Mouse (Mus musculus): ENCODE data around the gene Adamts8. TPM values are rescaled to one million over a fixed set of nuclear protein-coding genes. Genes with fewer than 3 reads are reported as not detected.

The Adamts8 gene
- total and polyA plus RNA-seq, 3 experiments = not detected

GRCm38 (mm10) chr9:30980467-30980866 is 38.1 kb downstream of the Adamts8 start:
- no peaks in the 10 kb centered on the region for H3K27me3 ChIP-seq (replicated peaks)
- H3K4me2 ChIP-seq (ENCODE audit: insufficient read depth, low read depth, poor library complexity, severe bottlenecking) = no peak overlapping the region
- dilution Hi-C loops (cut with MboI; ENCODE audit: extremely low pct_ligation_motif_present, extremely low pct_unique_long_range_greater_than_20kb, low sequenced_read_pairs) = no loop called here
- H3K4me3 ChIP-seq (replicated peaks in 1 of 3; ENCODE audit: low read depth in 2 of 3, low read length in 2 of 3, poor library complexity in 1 of 3) = no peak overlapping the region
- no peak overlapping the region for H3K27ac ChIP-seq (ENCODE audit: insufficient read depth, low read depth)
- no peaks in the 10 kb centered on the region for H3K79me2 ChIP-seq (replicated peaks; ENCODE audit: control insufficient read depth, extremely low read depth, insufficient read depth, poor library complexity, severe bottlenecking)
- H3K9ac ChIP-seq (ENCODE audit: insufficient read depth, low read depth) = no peak overlapping the region
- H3K4me1 ChIP-seq (ENCODE audit: control insufficient read depth in 1 of 2, insufficient read depth in 2 of 2) = peaks cover 0 to 7% of the 10 kb centered on the region in 2 experiments; a peak in 1 of 4 replicates
- in situ Hi-C loops (cut with MboI; ENCODE audit: low pct_ligation_motif_present, low pct_unique_long_range_greater_than_20kb, low sequenced_read_pairs) = no loop called here
- TF ChIP-seq SIN3A (IDR thresholded peaks at IDR 0.05; ENCODE audit: low read length) (no peak), ZMIZ1 (IDR thresholded peaks at IDR 0.05; ENCODE audit: low read depth, low read length) (no peak), EP300 (IDR thresholded peaks at IDR 0.05; ENCODE audit: low read length) (no peak), RCOR1 (conservative IDR thresholded peaks at IDR 0.05; ENCODE audit: low read depth, low read length) (no peak), BHLHE40 (IDR thresholded peaks at IDR 0.05; ENCODE audit: low read depth, low read length) (no peak), USF1 (IDR thresholded peaks at IDR 0.05; ENCODE audit: low read depth, low read length) (no peak), KAT2A (IDR thresholded peaks at IDR 0.05; ENCODE audit: insufficient replicate concordance, low read length) (no peak), NELFE (IDR thresholded peaks at IDR 0.05; ENCODE audit: low read depth, low read length) (no peak), ELF1 (IDR thresholded peaks at IDR 0.05; ENCODE audit: low read depth, low read length) (no peak), POLR2AphosphoS2 (IDR thresholded peaks at IDR 0.05; ENCODE audit: low read depth, low read length) (no peak), MXI1 (IDR thresholded peaks at IDR 0.05; ENCODE audit: low read depth, low read length) (no peak)
- H3K9me3 ChIP-seq (replicated peaks; ENCODE audit: low read length) = no peaks in the 10 kb centered on the region
- no peak for DNase-seq (ENCODE audit: extremely low read depth)
- no peaks in the 10 kb centered on the region for H3K36me3 ChIP-seq (replicated peaks in 1 of 2; ENCODE audit: control insufficient read depth in 1 of 2, insufficient read depth in 1 of 2, low read length in 1 of 2)

- no peaks in the 10 kb centered on the region for H3K27me3 ChIP-seq (replicated peaks)
- H3K4me2 ChIP-seq (ENCODE audit: insufficient read depth, low read depth, poor library complexity, severe bottlenecking) = no peak overlapping the region
- H3K9me3 ChIP-seq (replicated peaks; ENCODE audit: low read length) = no peaks in the 10 kb centered on the region
- H3K36me3 ChIP-seq (replicated peaks in 1 of 2; ENCODE audit: control insufficient read depth in 1 of 2, insufficient read depth in 1 of 2, low read length in 1 of 2) = no peaks in the 10 kb centered on the region
- H3K4me3 ChIP-seq (replicated peaks in 1 of 3; ENCODE audit: low read depth in 2 of 3, low read length in 2 of 3, poor library complexity in 1 of 3) = no peak overlapping the region
- TF ChIP-seq USF1 (IDR thresholded peaks at IDR 0.05; ENCODE audit: low read depth, low read length) (no peak), EP300 (IDR thresholded peaks at IDR 0.05; ENCODE audit: low read length) (no peak), TCF12 (IDR thresholded peaks at IDR 0.05; ENCODE audit: low read depth, low read length) (no peak), KAT2A (IDR thresholded peaks at IDR 0.05; ENCODE audit: insufficient replicate concordance, low read length) (no peak), PAX5 (IDR thresholded peaks at IDR 0.05; ENCODE audit: low read length) (no peak), JUN (IDR thresholded peaks at IDR 0.05; ENCODE audit: insufficient read depth, low read depth, low read length) (no peak), USF2 (conservative IDR thresholded peaks at IDR 0.05; ENCODE audit: low read depth, low read length) (no peak), JUND (conservative IDR thresholded peaks at IDR 0.05; ENCODE audit: low read depth, low read length) (no peak), ZC3H11A (IDR thresholded peaks at IDR 0.05; ENCODE audit: low read depth, low read length) (no peak), ZNF384 (IDR thresholded peaks at IDR 0.05; ENCODE audit: low read depth, low read length) (no peak), HCFC1 (IDR thresholded peaks at IDR 0.05; ENCODE audit: low read depth, low read length) (no peak), BHLHE40 (IDR thresholded peaks at IDR 0.05; ENCODE audit: low read depth, low read length) (no peak), IRF4 (IDR thresholded peaks at IDR 0.05; ENCODE audit: low read depth, low read length) (no peak), ZKSCAN1 (IDR thresholded peaks at IDR 0.05; ENCODE audit: borderline replicate concordance, low read depth, low read length) (no peak), UBTF (IDR thresholded peaks at IDR 0.05; ENCODE audit: low read depth, low read length) (no peak), SIN3A (IDR thresholded peaks at IDR 0.05; ENCODE audit: low read length) (no peak), RCOR1 (conservative IDR thresholded peaks at IDR 0.05; ENCODE audit: low read depth, low read length) (no peak), GABPA (IDR thresholded peaks at IDR 0.05; ENCODE audit: insufficient replicate concordance, low read depth, low read length) (no peak), ELF1 (IDR thresholded peaks at IDR 0.05; ENCODE audit: low read depth, low read length) (no peak), TBP (conservative IDR thresholded peaks at IDR 0.05; ENCODE audit: low read depth, low read length) (no peak)
- no peak overlapping the region for H3K9ac ChIP-seq (ENCODE audit: insufficient read depth, low read depth)
- H3K79me2 ChIP-seq (replicated peaks; ENCODE audit: control insufficient read depth, extremely low read depth, insufficient read depth, poor library complexity, severe bottlenecking) = no peaks in the 10 kb centered on the region
- dilution Hi-C loops (cut with MboI; ENCODE audit: extremely low pct_ligation_motif_present, extremely low pct_unique_long_range_greater_than_20kb, low sequenced_read_pairs) = no loop called here
- H3K4me1 ChIP-seq (ENCODE audit: control insufficient read depth in 1 of 2, insufficient read depth in 2 of 2) = peaks cover 0 to 7% of the 10 kb centered on the region in 2 experiments; a peak in 1 of 4 replicates
- no peak for DNase-seq (ENCODE audit: extremely low read depth)
- in situ Hi-C loops (cut with MboI; ENCODE audit: low pct_ligation_motif_present, low pct_unique_long_range_greater_than_20kb, low sequenced_read_pairs) = no loop called here
- no peak overlapping the region for H3K27ac ChIP-seq (ENCODE audit: insufficient read depth, low read depth)
These were observed 43.4 kb downstream of the Adamts8 start for GRCm38 (mm10) chr9:30985782-30986181.
